Mouse (Mus musculus) heart, embryonic 11.5 days (tissue): ENCODE data around the gene Psmd14. TPM values are rescaled to one million over a fixed set of nuclear protein-coding genes. Genes with fewer than 3 reads are reported as not detected.

Experiments
- ATAC-seq: fragments of 200-750 bp; cut with Nextera tagmentation; replicated peaks from 2 replicates; pipeline ENCODE4 v1.8.0; 2017; ENCODE audit warnings: moderate library complexity; ENCODE audit not compliant: insufficient number of reproducible peaks, low FRiP score, low TSS enrichment
- H3K27ac ChIP-seq: fragments of 300-500 bp; sonication (generic); 2 replicates; pipeline ENCODE4 v1.5.1; 2014; ENCODE audit warnings: mild to moderate bottlenecking, low read depth, low read length
- H3K27me3 ChIP-seq: fragments of 300-500 bp; sonication (generic); 2 replicates; pipeline ENCODE4 v1.6.1; 2014; ENCODE audit warnings: mild to moderate bottlenecking, low read length, mixed read lengths; ENCODE audit not compliant: control insufficient read depth, insufficient read depth
- H3K36me3 ChIP-seq: fragments of 300-500 bp; sonication (generic); 2 replicates; pipeline ENCODE4 v1.6.1; 2014; ENCODE audit warnings: mild to moderate bottlenecking, low read length, moderate library complexity, mixed read lengths; ENCODE audit not compliant: control insufficient read depth, insufficient read depth
- H3K4me1 ChIP-seq: fragments of 300-500 bp; sonication (generic); 2 replicates; pipeline ENCODE4 v1.6.1; 2014; ENCODE audit warnings: low read length; ENCODE audit not compliant: control insufficient read depth, insufficient read depth
- H3K4me2 ChIP-seq: fragments of 300-500 bp; sonication (generic); 2 replicates; pipeline ENCODE4 v1.6.1; 2014; ENCODE audit warnings: mild to moderate bottlenecking, moderate library complexity
- H3K4me3 ChIP-seq: fragments of 300-500 bp; sonication (generic); 2 replicates; pipeline ENCODE4 v1.5.1; 2014; ENCODE audit warnings: low read depth, low read length
- H3K9ac ChIP-seq: fragments of 300-500 bp; sonication (generic); 2 replicates; pipeline ENCODE4 v1.6.1; 2014; ENCODE audit warnings: mild to moderate bottlenecking, low read depth, low read length, moderate library complexity
- H3K9me3 ChIP-seq: fragments of 300-500 bp; sonication (generic); replicated peaks from 2 replicates; pipeline ENCODE4 v1.6.1; 2016; ENCODE audit warnings: low read length; ENCODE audit not compliant: control insufficient read depth
- WGBS: fragments of 180-500 bp; shearing (Covaris S2); extraction: QIAGEN DNeasy Blood & Tissue Kit; methylation state at CpG from one replicate; pipeline ENCODE4 v1.1.7; 2014; ENCODE audit not compliant: insufficient replicate concordance; 5-methylcytosine and 5-hydroxymethylcytosine counted together
- polyA plus RNA-seq: library from polyadenylated mRNA; unstranded; fragments of >200 nt; fragmentation: Nextera tagmentation; extraction: Ambion mirVana; gene quantifications from 2 replicates; pipeline ENCODE4 v1.2.1, GENCODE M21; 2014

Psmd14 gene
- polyA plus RNA-seq, 1 experiment from 2014 or later = 164 TPM

- ATAC-seq = no peak
- H3K9ac ChIP-seq = no peak overlapping the region
- no peak overlapping the region for H3K27ac ChIP-seq
- H3K9me3 ChIP-seq = no peaks in the 10 kb centered on the region
- no peaks in the 10 kb centered on the region for H3K36me3 ChIP-seq
- 0 out of 2 replicates have a peak, but pooled peaks cover 2% of the 10 kb centered on the region for H3K4me1 ChIP-seq
- H3K27me3 ChIP-seq = no peaks in the 10 kb centered on the region
- 72% methylated on average over 2 of the region's 2 CpGs for WGBS
- no peak overlapping the region for H3K4me2 ChIP-seq
- H3K4me3 ChIP-seq = no peak overlapping the region
These were observed 35.9 kb downstream of the Psmd14 start for GRCm38 (mm10) chr2:61747411-61747810.

GRCm38 (mm10) chr2:61750702-61751101 lies 39.2 kb downstream of the Psmd14 start:
- no peaks in the 10 kb centered on the region for H3K36me3 ChIP-seq
- no peaks in the 10 kb centered on the region for H3K27me3 ChIP-seq
- H3K9me3 ChIP-seq = no peaks in the 10 kb centered on the region
- 92% methylated on average over 1 of the region's 1 CpGs for WGBS
- 0 out of 2 replicates have a peak, but pooled peaks cover 2% of the 10 kb centered on the region for H3K4me1 ChIP-seq
- no peak overlapping the region for H3K9ac ChIP-seq
- no peak for ATAC-seq
- H3K4me2 ChIP-seq = no peak overlapping the region
- H3K4me3 ChIP-seq = no peak overlapping the region
- no peak overlapping the region for H3K27ac ChIP-seq

GRCm38 (mm10) chr2:61751286-61751685 lies 39.8 kb downstream of the Psmd14 start:
- H3K9me3 ChIP-seq = no peaks in the 10 kb centered on the region
- H3K27ac ChIP-seq = no peak overlapping the region
- H3K4me1 ChIP-seq = 0 out of 2 replicates have a peak, but pooled peaks cover 2% of the 10 kb centered on the region
- H3K36me3 ChIP-seq = no peaks in the 10 kb centered on the region
- H3K9ac ChIP-seq = no peak overlapping the region
- no peak overlapping the region for H3K4me3 ChIP-seq
- 63% methylated on average over 2 of the region's 2 CpGs for WGBS
- no peak for ATAC-seq
- no peak overlapping the region for H3K4me2 ChIP-seq
- no peaks in the 10 kb centered on the region for H3K27me3 ChIP-seq

GRCm38 (mm10) chr2:61752362-61752761 lies 40.9 kb downstream of the Psmd14 start:
- no peak overlapping the region for H3K27ac ChIP-seq
- no peaks in the 10 kb centered on the region for H3K36me3 ChIP-seq
- no peak overlapping the region for H3K4me2 ChIP-seq
- no peaks in the 10 kb centered on the region for H3K27me3 ChIP-seq
- H3K9ac ChIP-seq = no peak overlapping the region
- ATAC-seq = no peak
- no peaks in the 10 kb centered on the region for H3K4me1 ChIP-seq
- H3K4me3 ChIP-seq = no peak overlapping the region
- H3K9me3 ChIP-seq = no peaks in the 10 kb centered on the region

- peaks cover 8% of the 10 kb centered on the region for H3K4me1 ChIP-seq
- no peak overlapping the region for H3K9ac ChIP-seq
- H3K27me3 ChIP-seq = no peaks in the 10 kb centered on the region
- no peaks in the 10 kb centered on the region for H3K36me3 ChIP-seq
- no peaks in the 10 kb centered on the region for H3K9me3 ChIP-seq
- ATAC-seq = no peak
- H3K4me2 ChIP-seq = no peak overlapping the region
- no peak overlapping the region for H3K27ac ChIP-seq
- H3K4me3 ChIP-seq = no peak overlapping the region
These were observed 43.5 kb downstream of the Psmd14 start for GRCm38 (mm10) chr2:61754989-61755388.

- 62% methylated on average over 5 of the region's 5 CpGs for WGBS
- Histone ChIP-seq H3K9ac (no peak overlapping the region), H3K4me1 (peaks cover 8% of the 10 kb centered on the region), H3K4me3 (no peak overlapping the region), H3K9me3 (no peaks in the 10 kb centered on the region), H3K27me3 (no peaks in the 10 kb centered on the region), H3K4me2 (no peak overlapping the region), H3K36me3 (no peaks in the 10 kb centered on the region), H3K27ac (no peak overlapping the region)
- ATAC-seq = no peak
These were observed 47.9 kb downstream of the Psmd14 start for GRCm38 (mm10) chr2:61759234-61759855.

- 51% methylated on average over 3 of the region's 3 CpGs for WGBS
- Histone ChIP-seq H3K36me3 (no peaks in the 10 kb centered on the region), H3K4me3 (no peak overlapping the region), H3K4me2 (no peak overlapping the region), H3K9me3 (no peaks in the 10 kb centered on the region), H3K27me3 (no peaks in the 10 kb centered on the region), H3K4me1 (peaks cover 8% of the 10 kb centered on the region), H3K9ac (no peak overlapping the region), H3K27ac (no peak overlapping the region)
- ATAC-seq = no peak
These were observed 48.5 kb downstream of the Psmd14 start for GRCm38 (mm10) chr2:61760044-61760443.

GRCm38 (mm10) chr2:61764470-61765105 lies 53.1 kb downstream of the Psmd14 start:
- Histone ChIP-seq H3K27ac (no peak overlapping the region), H3K9ac (no peak overlapping the region), H3K36me3 (no peaks in the 10 kb centered on the region), H3K27me3 (no peaks in the 10 kb centered on the region), H3K9me3 (no peaks in the 10 kb centered on the region), H3K4me2 (no peak overlapping the region), H3K4me3 (no peak overlapping the region), H3K4me1 (peaks cover 2% of the 10 kb centered on the region)
- 67% methylated on average over 6 of the region's 6 CpGs for WGBS
- no peak for ATAC-seq

GRCm38 (mm10) chr2:61765526-61765925 lies 54.0 kb downstream of the Psmd14 start:
- no peak for ATAC-seq
- H3K4me3 ChIP-seq = no peak overlapping the region
- no peak overlapping the region for H3K9ac ChIP-seq
- H3K27me3 ChIP-seq = no peaks in the 10 kb centered on the region
- no peak overlapping the region for H3K27ac ChIP-seq
- 73% methylated on average over 4 of the region's 4 CpGs for WGBS
- H3K36me3 ChIP-seq = no peaks in the 10 kb centered on the region
- H3K9me3 ChIP-seq = no peaks in the 10 kb centered on the region
- no peaks in the 10 kb centered on the region for H3K4me1 ChIP-seq
- no peak overlapping the region for H3K4me2 ChIP-seq
